Mouse (Mus musculus): ENCODE results near the gene Fgd6. TPM values are rescaled to one million over a fixed set of nuclear protein-coding genes. Genes with fewer than 3 reads are reported as not detected.

Gene Fgd6
- polyA plus RNA-seq, 1 experiment from 2014 or later, result 3.0 TPM

DNA sequence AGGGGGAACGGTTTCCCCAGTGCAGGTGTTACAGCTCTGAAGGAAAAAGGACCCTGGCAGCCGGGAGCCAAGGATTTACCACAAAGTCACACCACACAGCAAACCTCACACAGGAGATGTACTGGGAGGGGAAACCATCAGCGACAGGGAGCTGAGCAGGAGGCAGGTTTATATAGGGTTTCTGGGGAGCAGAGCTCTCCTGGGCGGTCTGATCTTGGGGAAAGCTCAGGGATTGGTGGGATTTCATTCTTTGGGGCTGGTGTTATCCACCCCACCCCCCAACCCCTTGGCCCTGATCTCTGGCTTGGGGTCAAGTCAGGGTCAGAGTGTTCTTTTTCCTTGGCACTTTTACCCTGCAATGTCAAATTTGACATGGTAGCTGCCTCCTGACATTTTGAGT, 123.6 kb downstream of the Fgd6 start:
- WGBS, result 89% methylated on average over 4 of the region's 4 CpGs
- no peak overlapping the region for H3K9ac ChIP-seq
- peaks cover 4% of the 10 kb centered on the region; the same call in 1 of the 2 replicates for H3K27me3 ChIP-seq
- H3K4me3 ChIP-seq, result no peak overlapping the region
- peaks cover 51% of the 10 kb centered on the region for H3K36me3 ChIP-seq
- ATAC-seq (ENCODE audit: low FRiP score), result no peak
- H3K4me1 ChIP-seq (replicated peaks), result no peaks in the 10 kb centered on the region
- H3K4me2 ChIP-seq, result no peak overlapping the region
- no peak overlapping the region for H3K27ac ChIP-seq
- no peaks in the 10 kb centered on the region for H3K9me3 ChIP-seq

- peaks cover 62% of the 10 kb centered on the region for H3K36me3 ChIP-seq
- WGBS, result 96% methylated on average over 5 of the region's 5 CpGs
- ATAC-seq (ENCODE audit: low FRiP score), result no peak
Measured at GRCm38 (mm10) chr10:94161051-94161765, 125.4 kb downstream of the Fgd6 start.

DNA sequence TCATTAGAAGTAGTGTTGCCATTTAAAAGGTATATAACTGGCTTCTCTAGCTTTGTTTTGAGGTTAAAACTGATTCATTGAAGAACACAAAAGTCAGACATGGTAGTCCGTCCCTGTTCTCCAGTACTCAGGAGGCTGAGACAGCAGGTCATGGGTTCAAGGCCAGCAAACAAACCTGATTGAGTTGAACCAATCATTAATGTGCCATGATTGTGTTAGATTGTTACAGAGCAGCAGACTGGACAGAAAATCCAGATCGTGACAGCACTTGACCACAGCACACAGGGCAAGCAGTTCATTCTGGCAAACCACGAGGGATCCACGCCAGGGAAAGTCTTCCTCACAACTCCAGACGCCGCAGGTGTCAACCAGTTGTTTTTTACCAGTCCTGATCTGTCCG, 126.2 kb downstream of the Fgd6 start:
- no peak for ATAC-seq (ENCODE audit: low FRiP score)

More at GRCm38 (mm10) chr10:94161051-94161765, 125.4 kb downstream of the Fgd6 start:
- no peak overlapping the region for H3K4me2 ChIP-seq
- H3K27me3 ChIP-seq, result peaks cover 6% of the 10 kb centered on the region; the same call in 1 of the 2 replicates
- no peak overlapping the region for H3K27ac ChIP-seq
- H3K4me1 ChIP-seq (replicated peaks), result no peaks in the 10 kb centered on the region
- H3K9me3 ChIP-seq, result no peaks in the 10 kb centered on the region
- H3K4me3 ChIP-seq, result no peak overlapping the region
- H3K9ac ChIP-seq, result no peak overlapping the region

DNA sequence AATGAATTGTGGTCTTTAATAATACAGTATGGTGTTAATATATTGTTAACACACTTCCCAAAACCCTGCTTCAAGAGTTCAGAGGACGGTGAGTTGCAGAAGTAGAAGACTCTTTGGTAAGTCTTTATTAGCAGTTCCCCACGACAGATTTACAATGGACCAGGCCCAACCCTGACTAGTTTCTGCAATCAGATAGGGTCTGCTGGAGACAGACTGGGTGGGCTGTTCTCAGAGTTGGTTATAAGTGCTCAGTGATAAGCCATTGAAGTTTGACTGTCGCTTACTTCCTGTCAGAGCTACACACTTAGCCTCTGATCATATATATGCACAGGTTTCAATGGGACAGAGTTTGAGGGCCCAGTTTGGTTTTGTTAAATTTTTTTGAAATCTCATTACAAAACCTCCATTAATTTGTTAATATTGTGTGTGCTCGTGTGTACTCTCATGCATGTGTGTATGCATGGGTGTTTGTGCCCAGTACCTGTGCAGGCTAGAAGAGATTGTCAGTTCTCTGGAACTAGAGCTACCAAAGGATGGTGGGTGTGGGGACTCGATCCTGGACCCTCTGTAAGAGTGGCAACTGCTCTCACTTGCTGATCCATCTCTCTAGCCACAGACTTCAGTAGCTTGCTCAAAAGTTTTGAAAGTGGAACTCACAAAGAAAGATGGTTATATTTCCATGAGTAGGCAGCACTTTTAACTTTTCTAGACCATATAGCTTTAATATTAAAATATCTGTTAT, 128.5 kb downstream of the Fgd6 start:
- Histone ChIP-seq H3K4me3 (no peak overlapping the region), H3K4me2 (no peak overlapping the region), H3K9ac (no peak overlapping the region), H3K4me1 (replicated peaks) (peaks cover 11% of the 10 kb centered on the region), H3K27me3 (peaks cover 6% of the 10 kb centered on the region; the same call in 1 of the 2 replicates), H3K27ac (no peak overlapping the region), H3K36me3 (peaks cover 71% of the 10 kb centered on the region), H3K9me3 (no peaks in the 10 kb centered on the region)
- 89% methylated on average over 5 of the region's 5 CpGs for WGBS
- ATAC-seq (ENCODE audit: low FRiP score), result no peak

More for the DNA sequence above, 126.2 kb downstream of the Fgd6 start:
- no peak overlapping the region for H3K4me2 ChIP-seq
- H3K4me1 ChIP-seq (replicated peaks), result peaks cover 4% of the 10 kb centered on the region
- no peak overlapping the region for H3K27ac ChIP-seq
- H3K36me3 ChIP-seq, result peaks cover 67% of the 10 kb centered on the region
- H3K4me3 ChIP-seq, result no peak overlapping the region
- H3K9ac ChIP-seq, result no peak overlapping the region
- H3K27me3 ChIP-seq, result peaks cover 6% of the 10 kb centered on the region; the same call in 1 of the 2 replicates
- H3K9me3 ChIP-seq, result no peaks in the 10 kb centered on the region
- WGBS, result 95% methylated on average over 7 of the region's 7 CpGs

DNA sequence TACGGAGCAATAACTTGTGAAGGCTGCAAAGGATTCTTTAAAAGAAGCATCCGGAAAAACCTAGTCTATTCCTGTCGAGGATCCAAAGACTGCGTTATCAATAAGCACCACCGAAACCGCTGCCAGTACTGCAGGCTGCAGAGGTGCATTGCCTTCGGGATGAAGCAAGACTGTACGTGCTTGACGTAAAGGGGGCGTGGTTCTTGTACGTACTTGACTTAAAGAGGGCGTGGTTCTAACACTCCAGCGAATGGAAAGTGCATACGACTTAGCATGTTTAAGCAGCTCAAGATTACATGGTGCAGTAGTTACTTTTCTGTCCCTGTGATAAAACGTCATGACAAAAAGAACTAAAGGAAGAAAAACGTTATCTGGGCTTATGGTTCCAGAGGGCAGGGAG, 129.6 kb downstream of the Fgd6 start:
- 92% methylated on average over 16 of the region's 16 CpGs for WGBS
- Histone ChIP-seq H3K36me3 (peaks cover 72% of the 10 kb centered on the region), H3K4me2 (no peak overlapping the region), H3K9ac (no peak overlapping the region), H3K27me3 (peaks cover 9% of the 10 kb centered on the region; the same call in 1 of the 2 replicates), H3K4me3 (no peak overlapping the region), H3K27ac (no peak overlapping the region), H3K9me3 (no peaks in the 10 kb centered on the region), H3K4me1 (replicated peaks) (peaks cover 11% of the 10 kb centered on the region)
- ATAC-seq (ENCODE audit: low FRiP score), result no peak

DNA sequence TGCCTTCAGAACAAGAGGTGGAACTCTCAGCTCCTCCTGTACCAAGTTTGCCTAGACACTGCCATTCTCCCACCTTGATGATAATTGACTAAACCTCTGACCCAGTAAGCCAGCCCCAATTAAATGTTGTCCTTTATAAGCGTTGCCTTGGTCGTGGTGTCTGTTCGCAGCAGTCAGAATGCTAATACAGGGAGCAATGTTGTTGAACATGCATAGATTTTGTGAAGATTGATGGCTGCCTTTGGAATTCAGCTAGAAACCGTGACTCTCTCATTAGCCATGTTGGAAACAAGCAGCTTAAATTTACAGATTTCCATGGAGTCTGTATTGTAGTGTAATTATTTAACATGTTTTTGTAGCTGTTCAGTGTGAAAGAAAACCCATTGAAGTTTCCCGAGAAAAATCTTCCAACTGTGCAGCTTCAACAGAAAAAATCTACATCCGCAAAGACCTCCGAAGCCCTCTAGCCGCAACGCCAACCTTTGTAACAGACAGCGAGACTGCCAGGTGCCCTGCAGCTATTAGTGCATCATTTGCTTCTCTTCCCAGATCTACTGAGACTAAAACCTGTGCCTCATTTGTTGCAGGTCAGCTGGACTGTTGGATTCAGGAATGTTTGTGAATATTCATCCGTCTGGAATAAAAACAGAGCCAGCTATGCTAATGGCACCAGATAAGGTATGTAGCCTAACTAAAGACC, 131.4 kb downstream of the Fgd6 start:
- no peak overlapping the region for H3K4me3 ChIP-seq
- H3K9me3 ChIP-seq, result no peaks in the 10 kb centered on the region
- H3K4me2 ChIP-seq, result no peak overlapping the region
- H3K36me3 ChIP-seq, result peaks cover 76% of the 10 kb centered on the region
- no peak for ATAC-seq (ENCODE audit: low FRiP score)
- H3K4me1 ChIP-seq (replicated peaks), result peaks cover 20% of the 10 kb centered on the region
- peaks cover 9% of the 10 kb centered on the region; the same call in 1 of the 2 replicates for H3K27me3 ChIP-seq
- WGBS, result 45% methylated on average over 11 of the region's 11 CpGs
- H3K27ac ChIP-seq, result no peak overlapping the region; the same call in 1 of the 2 replicates
- no peak overlapping the region for H3K9ac ChIP-seq

- H3K27ac ChIP-seq, result peak overlapping the region; percentile 37
- 0 out of 2 replicates have a peak, but pooled peaks cover 3% of the 10 kb centered on the region for H3K27me3 ChIP-seq
- peaks cover 31% of the 10 kb centered on the region for H3K4me1 ChIP-seq (replicated peaks)
- 35% methylated on average over 12 of the region's 12 CpGs for WGBS
- no peak overlapping the region; the same call in 1 of the 2 replicates for H3K9ac ChIP-seq
- H3K4me2 ChIP-seq, result 0 out of 2 replicates have a peak overlapping the region, but pooled peaks have one; percentile 21
- no peak overlapping the region for H3K4me3 ChIP-seq
- no peak for ATAC-seq (ENCODE audit: low FRiP score)
- peaks cover 77% of the 10 kb centered on the region for H3K36me3 ChIP-seq
- no peaks in the 10 kb centered on the region for H3K9me3 ChIP-seq
Measured at GRCm38 (mm10) chr10:94171440-94172130, 135.8 kb downstream of the Fgd6 start.

- H3K4me2 ChIP-seq, result 0 out of 2 replicates have a peak overlapping the region, but pooled peaks have one; percentile 21
- H3K27ac ChIP-seq, result peak overlapping the region; percentile 52; the same call in 1 of the 2 replicates
- 54% methylated on average over 11 of the region's 11 CpGs for WGBS
Measured at GRCm38 (mm10) chr10:94172137-94172536, 136.3 kb downstream of the Fgd6 start.

GRCm38 (mm10) chr10:94172706-94173105, 136.9 kb downstream of the Fgd6 start:
- Histone ChIP-seq H3K4me2 (no peak overlapping the region; the same call in 1 of the 2 replicates), H3K27ac (peak overlapping the region; percentile 52; the same call in 1 of the 2 replicates), H3K9me3 (no peaks in the 10 kb centered on the region), H3K4me1 (replicated peaks) (peaks cover 21% of the 10 kb centered on the region), H3K9ac (no peak overlapping the region), H3K27me3 (0 out of 2 replicates have a peak, but pooled peaks cover 3% of the 10 kb centered on the region), H3K36me3 (peaks cover 67% of the 10 kb centered on the region), H3K4me3 (no peak overlapping the region)
- ATAC-seq (ENCODE audit: low FRiP score), result no peak
- 21% methylated on average over 6 of the region's 6 CpGs for WGBS

More at GRCm38 (mm10) chr10:94172137-94172536, 136.3 kb downstream of the Fgd6 start:
- no peaks in the 10 kb centered on the region for H3K9me3 ChIP-seq
- H3K36me3 ChIP-seq, result peaks cover 72% of the 10 kb centered on the region
- H3K4me1 ChIP-seq (replicated peaks), result peaks cover 26% of the 10 kb centered on the region
- no peak overlapping the region for H3K9ac ChIP-seq
- no peak overlapping the region for H3K4me3 ChIP-seq
- no peak for ATAC-seq (ENCODE audit: low FRiP score)
- 0 out of 2 replicates have a peak, but pooled peaks cover 3% of the 10 kb centered on the region for H3K27me3 ChIP-seq

GRCm38 (mm10) chr10:94174652-94175051, 138.9 kb downstream of the Fgd6 start:
- Histone ChIP-seq H3K27ac (no peak overlapping the region), H3K4me1 (replicated peaks) (peaks cover 20% of the 10 kb centered on the region), H3K9me3 (no peaks in the 10 kb centered on the region), H3K27me3 (0 out of 2 replicates have a peak, but pooled peaks cover 3% of the 10 kb centered on the region), H3K9ac (no peak overlapping the region), H3K36me3 (peaks cover 54% of the 10 kb centered on the region), H3K4me3 (no peak overlapping the region), H3K4me2 (no peak overlapping the region)
- ATAC-seq (ENCODE audit: low FRiP score), result no peak
- WGBS, result 87% methylated on average over 7 of the region's 7 CpGs

DNA sequence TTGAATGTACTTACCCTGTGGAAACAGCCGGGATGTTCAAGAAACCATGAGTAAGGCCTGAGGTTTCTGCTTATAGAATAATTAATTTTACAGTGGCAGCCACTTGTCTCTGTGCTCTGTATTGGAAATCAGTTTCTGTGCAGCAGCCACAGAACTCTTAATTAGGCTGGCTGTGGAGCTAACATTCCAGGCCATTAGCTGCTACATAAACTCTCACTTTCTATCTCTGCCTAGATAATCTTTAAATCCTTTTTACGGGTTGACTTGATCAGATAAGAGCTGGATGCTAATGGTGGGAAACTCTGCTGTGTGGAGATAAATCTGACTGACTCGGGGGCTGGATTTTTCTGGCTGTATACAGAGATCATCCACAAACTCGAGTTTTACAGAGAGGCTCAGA, 147.4 kb downstream of the Fgd6 start:
- H3K4me3 ChIP-seq, result no peak overlapping the region
- 0 out of 2 replicates have a peak, but pooled peaks cover 8% of the 10 kb centered on the region for H3K4me1 ChIP-seq (replicated peaks)
- no peak overlapping the region for H3K9ac ChIP-seq
- H3K4me2 ChIP-seq, result no peak overlapping the region
- H3K27ac ChIP-seq, result no peak overlapping the region
- no peaks in the 10 kb centered on the region for H3K27me3 ChIP-seq
- ATAC-seq (ENCODE audit: low FRiP score), result no peak
- H3K36me3 ChIP-seq, result peaks cover 44% of the 10 kb centered on the region
- 51% methylated on average over 4 of the region's 4 CpGs for WGBS
- no peaks in the 10 kb centered on the region for H3K9me3 ChIP-seq

Data from hindbrain, embryonic 13.5 days (tissue).